Mouse (Mus musculus): Measurements from ENCODE around the gene Tmem178. TPM values are rescaled to one million over a fixed set of nuclear protein-coding genes. Genes with fewer than 3 reads are reported as not detected.

Gene Tmem178
- 14.7 TPM for polyA plus RNA-seq (2014; fragmentation: Illumina TruSeq; extraction: RNeasy Lipid Tissue Mini Kit (QIAGEN cat#74804); ENCODE audit: insufficient read depth, low read depth, low replicate concordance)

DNA sequence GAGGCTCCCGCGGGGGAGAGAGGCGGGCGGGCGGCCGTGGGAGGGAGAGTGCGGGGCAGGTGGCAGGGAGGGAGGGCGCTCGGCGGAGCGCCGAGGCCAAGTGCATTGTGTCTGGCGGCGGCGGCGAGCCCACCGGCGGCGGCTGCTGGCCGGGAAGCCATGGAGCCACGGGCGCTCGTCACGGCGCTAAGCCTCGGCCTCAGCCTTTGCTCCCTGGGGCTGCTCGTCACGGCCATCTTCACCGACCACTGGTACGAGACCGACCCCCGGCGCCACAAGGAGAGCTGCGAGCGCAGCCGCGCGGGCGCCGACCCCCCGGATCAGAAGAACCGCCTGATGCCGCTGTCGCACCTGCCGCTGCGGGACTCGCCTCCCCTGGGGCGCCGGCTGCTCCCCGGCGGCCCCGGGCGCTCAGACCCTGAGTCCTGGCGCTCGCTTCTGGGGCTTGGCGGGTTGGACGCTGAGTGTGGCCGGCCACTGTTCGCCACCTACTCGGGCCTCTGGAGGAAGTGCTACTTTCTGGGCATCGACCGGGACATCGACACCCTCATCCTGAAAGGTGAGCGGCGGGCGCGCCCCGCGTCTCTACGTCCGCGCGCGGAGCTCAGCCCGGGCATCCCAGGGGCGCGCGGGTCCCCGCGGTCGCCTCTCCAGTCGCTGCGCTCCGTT is at the start of gene Tmem178:
Gene Tmem178 (plus strand): TSS at position 103 of the 669 bp plus-strand sequence.

Other genes starting within 250 kb of the Tmem178 start
- 33.2 TPM for gene Map4k3, start 216.1 kb upstream of the Tmem178 start, polyA plus RNA-seq (2014; fragmentation: Illumina TruSeq; extraction: RNeasy Lipid Tissue Mini Kit (QIAGEN cat#74804); ENCODE audit: insufficient read depth, low read depth, low replicate concordance)
- gene Thumpd2, start 120.5 kb downstream of the Tmem178 start, polyA plus RNA-seq (2014; fragmentation: Illumina TruSeq; extraction: RNeasy Lipid Tissue Mini Kit (QIAGEN cat#74804); ENCODE audit: insufficient read depth, low read depth, low replicate concordance) = 4.0 TPM